Mouse (Mus musculus) CD8-positive naive resting alpha-beta T cell, adult 2 months (primary cell): ENCODE results near the gene Olfr2.
A peak's percentile ranks its signal among the peaks of the same experiment; 100 is the strongest.

Experiments used
- DNase-seq, 2 experiments: peaks; one replicate each; pipeline ENCODE4 v3.0.0; 2022; ENCODE audit warnings: low read depth in 2 of 2, low spot score in 2 of 2

Gene Olfr2

GRCm38 (mm10) chr7:107005972-107006371, at the start of gene Olfr2:
Gene Olfr2 (minus strand): TSS chr7:107006072.
- no peak for DNase-seq

DNA sequence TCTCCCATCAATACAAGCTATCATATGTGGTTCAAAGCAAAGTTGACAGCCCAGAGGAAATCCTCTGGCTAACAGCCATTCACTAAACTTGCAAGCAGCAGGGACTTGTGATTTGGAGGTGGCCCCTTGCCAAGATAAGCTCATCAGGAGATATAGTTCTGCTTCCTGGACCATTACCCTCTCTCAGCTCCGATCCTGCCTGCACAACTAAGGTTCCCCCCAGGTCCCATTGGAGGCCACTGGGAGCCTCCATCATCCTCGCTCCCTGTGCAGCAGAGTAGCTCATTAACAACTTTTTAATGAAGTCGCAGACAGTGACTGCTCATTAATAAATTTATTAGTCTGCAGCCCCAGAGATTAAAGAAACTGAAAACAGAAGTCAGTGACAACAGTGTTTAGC, 41.7 kb upstream of the Olfr2 start:
- no peak for DNase-seq

DNA sequence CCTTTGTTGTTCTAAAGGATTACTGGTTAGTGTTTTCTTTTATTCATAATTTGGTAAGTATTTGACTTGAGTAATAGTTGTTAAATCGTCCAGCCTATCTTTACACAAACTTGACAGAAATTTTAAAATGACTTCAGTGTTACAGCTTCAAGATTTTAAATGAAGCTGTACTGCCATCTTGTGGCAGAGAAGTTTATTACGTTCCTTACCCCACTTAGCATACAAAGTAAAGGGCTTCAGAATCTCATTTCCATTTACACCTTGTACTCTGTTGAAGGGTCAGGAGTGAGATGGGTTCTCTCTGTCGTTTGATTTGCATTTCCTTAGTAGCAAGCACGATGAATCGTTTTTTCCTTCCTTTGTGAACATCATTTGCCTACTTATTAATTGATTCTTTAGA, 40.0 kb upstream of the Olfr2 start:
- DNase-seq: peak; percentile 23 to 42

DNA sequence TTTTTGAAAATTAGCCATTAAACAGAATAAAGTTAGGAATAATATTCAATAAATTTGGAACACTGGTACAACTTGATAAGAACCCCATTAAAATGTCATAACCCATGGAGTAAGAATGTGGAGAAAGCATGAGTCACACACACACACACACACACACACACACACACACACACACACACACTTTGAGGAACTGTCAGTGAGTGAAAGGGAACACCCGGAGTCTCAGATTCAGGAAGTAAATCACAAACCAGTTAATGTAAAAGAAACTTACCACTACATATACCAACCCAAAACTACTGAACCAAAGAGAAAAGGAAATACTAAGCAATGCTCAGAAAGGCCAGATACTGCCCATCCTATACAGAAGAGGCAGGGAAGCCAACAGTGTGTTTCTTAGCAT, 38.5 kb upstream of the Olfr2 start:
- no peak for DNase-seq

DNA sequence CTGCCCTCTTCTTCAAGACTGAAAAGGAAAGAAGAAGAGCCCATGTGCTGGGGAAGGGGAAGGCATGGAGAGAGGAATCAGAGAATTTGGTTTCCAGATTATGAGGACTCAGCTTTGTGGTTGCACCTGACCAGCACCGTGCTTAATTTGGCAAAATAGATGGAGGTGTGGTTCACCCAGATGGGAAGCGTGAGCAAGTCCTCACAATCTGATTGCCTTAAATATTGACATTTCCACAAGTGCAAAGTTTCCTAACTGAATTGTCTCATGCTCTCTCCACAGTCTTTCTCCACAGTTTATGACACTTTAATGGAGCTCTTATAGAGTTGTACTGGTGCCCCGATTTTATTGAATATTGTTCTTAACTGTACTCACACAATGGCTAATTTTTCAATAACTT, 37.3 kb upstream of the Olfr2 start:
- no peak for DNase-seq

- DNase-seq: no peak
Measured at GRCm38 (mm10) chr7:107039934-107040563, 34.2 kb upstream of the Olfr2 start.

DNA sequence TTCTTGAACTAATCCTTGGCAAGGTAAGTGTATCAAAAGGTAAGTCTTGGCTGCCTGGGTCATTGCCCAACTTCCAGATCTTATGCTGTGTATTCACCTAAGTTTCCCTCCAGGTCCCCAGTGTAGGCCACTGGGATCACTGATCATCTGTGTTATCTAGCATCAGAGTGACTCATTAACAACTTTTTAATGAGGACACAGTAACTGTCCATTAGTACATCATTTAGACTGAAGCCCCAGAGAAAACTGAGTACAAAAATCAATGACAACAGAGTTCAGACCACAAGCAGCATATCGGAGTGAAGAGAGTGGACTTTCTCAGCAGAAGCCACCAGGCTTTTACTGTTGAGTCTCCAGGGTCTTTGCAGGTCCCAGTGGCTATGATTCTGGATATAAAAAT, 25.0 kb upstream of the Olfr2 start, which contains the start of gene Olfr713:
Gene Olfr713 (plus strand): TSS at position 301 of the 400 bp plus-strand sequence.
- DNase-seq: no peak

- DNase-seq: no peak
Measured at GRCm38 (mm10) chr7:107004169-107004568, 1.7 kb downstream of the Olfr2 start.

- no peak for DNase-seq
Measured at GRCm38 (mm10) chr7:107000798-107001197, 5.1 kb downstream of the Olfr2 start.

- no peak for DNase-seq
Measured at GRCm38 (mm10) chr7:106985236-106985635, 20.6 kb downstream of the Olfr2 start.

DNA sequence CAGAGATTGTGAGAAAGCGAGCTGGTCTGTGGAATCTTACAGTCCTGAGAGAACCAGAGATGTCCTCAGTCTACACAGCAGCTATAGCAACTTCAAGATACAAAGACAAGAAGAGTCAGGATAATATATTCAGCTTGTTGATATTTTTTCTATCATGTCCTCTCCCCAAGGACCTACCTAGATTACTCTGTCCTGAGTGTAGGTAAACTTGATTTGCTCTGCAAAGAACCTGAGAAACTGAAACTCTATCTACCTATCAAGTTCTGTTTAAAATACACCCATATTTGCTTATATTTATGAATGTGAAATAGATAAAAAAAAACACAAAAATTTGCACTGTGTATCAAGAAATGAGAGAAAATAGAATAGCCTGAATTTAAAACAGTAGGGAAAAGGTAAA, 30.5 kb downstream of the Olfr2 start, which contains the start of gene Olfr711:
Gene Olfr711 (minus strand): TSS at position 101 of the 400 bp plus-strand sequence.
- no peak for DNase-seq

DNA sequence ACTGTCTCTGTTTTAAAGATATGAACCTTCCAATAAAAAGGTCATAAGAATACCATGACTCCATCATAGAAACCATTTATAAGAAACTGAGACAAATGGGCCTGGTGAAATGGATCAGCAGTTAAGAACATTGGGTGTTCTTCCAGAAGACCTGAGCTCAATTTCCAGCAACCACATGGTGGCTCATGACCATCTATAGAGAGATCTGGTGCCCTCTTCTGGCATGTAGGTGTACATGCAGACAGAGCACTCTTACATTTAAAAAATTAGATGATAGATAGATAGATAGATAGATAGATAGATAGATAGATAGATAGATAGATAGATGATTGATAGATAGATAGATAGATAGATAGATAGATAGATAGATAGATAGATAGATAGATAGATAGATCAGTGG, 38.4 kb downstream of the Olfr2 start:
- peak in 1 of 2 experiments; percentile 1 for DNase-seq

GRCm38 (mm10) chr7:106963837-106964236, 42.0 kb downstream of the Olfr2 start, which contains the start of gene Olfr6:
Gene Olfr6 (minus strand): TSS chr7:106963937.
- no peak for DNase-seq

- DNase-seq: no peak
Measured at GRCm38 (mm10) chr7:106948212-106948611, 57.7 kb downstream of the Olfr2 start, which contains the start of gene Olfr710. Gene Olfr710 (minus strand): TSS chr7:106948312.
